Mouse (Mus musculus) kidney, adult 2 months (tissue): ENCODE data around the gene Galnt16.

Source experiments
- CTCF ChIP-seq: fragments of 200-500 bp; conservative IDR thresholded peaks from 2 replicates; pipeline ENCODE4 v1.5.1; 2011; ENCODE audit warnings: low read depth, mild to moderate bottlenecking, control low read depth, low read length, moderate library complexity, mixed read lengths; ENCODE audit not compliant: insufficient read depth, insufficient read length
- POLR2A ChIP-seq: fragments of 200-500 bp; IDR thresholded peaks from one replicate; pipeline ENCODE4 v1.6.1; 2011; ENCODE audit warnings: low read depth, low read length, control low read depth

GRCm38 (mm10) chr12:80615371-80616257 lies 97.5 kb downstream of the Galnt16 start:
- TF ChIP-seq CTCF (no peak), POLR2A (no peak)
